Comparison of ENCODE assay signal across 8 mouse cellular contexts in the genomic region with DNA sequence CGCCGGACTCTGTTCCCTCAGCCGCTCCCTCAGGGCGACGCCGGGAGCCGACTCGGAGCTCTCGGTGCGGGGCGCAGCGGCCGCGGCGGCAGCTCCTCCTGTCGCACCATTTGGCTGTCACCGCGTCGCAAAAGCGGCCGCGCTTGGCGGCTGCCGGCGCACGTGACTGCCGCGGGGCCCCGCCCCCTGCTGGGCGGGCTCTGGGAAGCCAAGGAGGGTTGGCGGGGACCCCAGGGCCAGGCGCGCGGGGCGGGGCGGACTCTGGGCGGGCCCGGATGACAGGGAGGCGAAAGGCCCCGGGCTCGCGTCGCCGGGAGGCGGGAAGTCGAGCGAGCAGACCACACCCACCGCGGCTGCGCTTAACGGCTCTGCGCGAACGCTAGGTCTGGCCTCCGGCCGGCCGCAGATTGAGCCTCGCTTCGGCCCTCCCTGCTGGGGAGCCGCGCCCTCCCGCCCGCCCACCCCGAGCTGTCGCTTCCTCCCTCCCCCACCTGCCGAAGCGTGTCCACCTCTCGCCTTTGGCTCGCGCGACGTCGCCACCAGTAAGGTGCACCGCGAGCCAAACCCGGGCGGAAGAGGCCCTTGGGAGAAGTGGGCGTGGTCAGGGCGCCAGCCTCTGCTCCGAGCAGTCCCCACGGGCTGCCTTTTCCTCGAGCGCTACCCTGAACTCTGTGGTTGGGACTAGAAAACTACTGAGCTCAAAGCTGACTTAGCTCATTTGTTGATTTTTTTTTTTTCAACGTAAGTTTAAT. TPM values are rescaled to one million over a fixed set of nuclear protein-coding genes. Genes with fewer than 3 reads are reported as not detected.
A peak's percentile ranks its signal among the peaks of the same experiment; 100 is the strongest.
DNase-seq lines count a peak whose midpoint lies in the region; ATAC-seq lines count a peak whose summit lies in the region.

Pkn2 (minus strand) TSS at position 133 of the 752 bp plus-strand sequence.

- H3K27ac ChIP-seq in hindbrain, embryonic 14.5 days = peak within 1 kb of the TSS; percentile 93

- H3K4me1 ChIP-seq in hindbrain, embryonic 14.5 days (replicated peaks; ENCODE audit: control insufficient read depth, insufficient read depth, low read length) = peaks cover 5% of the 10 kb centered on the region

- under 1% methylated on average over 79 of the region's 84 CpGs for WGBS in hindbrain, embryonic 14.5 days

- peak; percentile 99 for ATAC-seq in hindbrain, embryonic 14.5 days (ENCODE audit: low FRiP score)

- peak within 1 kb of the TSS; percentile 85 for H3K4me3 ChIP-seq in hindbrain, embryonic 14.5 days (replicated peaks; ENCODE audit: low read length)

- H3K36me3 ChIP-seq in hindbrain, embryonic 14.5 days (replicated peaks; ENCODE audit: control insufficient read depth, insufficient read depth) = no peaks in the 10 kb centered on the region

- peak; percentile 96 for DNase-seq in R1 (ENCODE audit: low read depth, low spot score)
- DNase-seq in cerebellum, postnatal 25 days = peak; percentile 99
- peak; percentile 95 to 97 for DNase-seq in frontal cortex, postnatal 25 days (ENCODE audit: low spot score in 2 of 2)
- DNase-seq in hindbrain, embryonic 14.5 days (ENCODE audit: low spot score) = peak; percentile 99
- peak; percentile 99 for DNase-seq in layer of hippocampus, postnatal 36 days
- DNase-seq in lung, postnatal 36 days = peak; percentile 99
- peak; percentile 99 for DNase-seq in retina, postnatal 1 day
- peak; percentile 99 for DNase-seq in urinary bladder, adult 18-20 months (ENCODE audit: low spot score in 2 of 2)

- H3K9ac ChIP-seq in hindbrain, embryonic 14.5 days = peak within 1 kb of the TSS; percentile 90

- no peaks in the 10 kb centered on the region for H3K9me3 ChIP-seq in hindbrain, embryonic 14.5 days (ENCODE audit: control insufficient read depth, low read length)

- H3K4me2 ChIP-seq in hindbrain, embryonic 14.5 days (replicated peaks) = peak within 1 kb of the TSS; percentile 65

- H3K27me3 ChIP-seq in hindbrain, embryonic 14.5 days (ENCODE audit: control insufficient read depth, insufficient read depth, low read length) = no peaks in the 10 kb centered on the region

RNA-seq across cellular contexts. Expression of gene Pkn2, which starts in this region (rescaled TPM):
- polyA plus RNA-seq in hindbrain, embryonic 14.5 days (2014; fragmentation: Nextera tagmentation; extraction: Ambion mirVana) = 22.0 and 24.5 TPM in 2 replicates
- 10 to 100 TPM; 30.5 to 36.9 TPM for total RNA-seq in layer of hippocampus, postnatal 36 days (2021)

Comparison
In these comparisons a context has a peak if more than half of its experiments do, and no peak if none do; other contexts are left out.
1. Peak in every context shown above with its lines: DNase-seq, ATAC-seq, H3K4me3 ChIP-seq and H3K27ac ChIP-seq.